Mouse (Mus musculus) gastrocnemius, postnatal 36 days (tissue): ENCODE measurements around the gene Mylip. TPM values are rescaled to one million over a fixed set of nuclear protein-coding genes. Genes with fewer than 3 reads are reported as not detected.

Experiments
- DNase-seq, 2 experiments: peaks; one replicate each; pipeline ENCODE4 v3.0.0; 2022
- intact Hi-C: fragments of 180-260 bp; cut with DNase I; formaldehyde crosslinking; loops from one replicate; pipeline ENCODE4 v1.15.1; 2025
- total RNA-seq, 2 experiments: library from RNA; stranded (reverse); gene quantifications; 2 replicates each; pipeline ENCODE4 v1.2.3; 2021

Gene Mylip
- total RNA-seq, 2 experiments from 2014 or later = 9.9 to 10.9 TPM

- peak in 1 of 2 experiments; percentile 38 for DNase-seq
- intact Hi-C loops = no loop called here
These were observed 895 bp downstream of the Mylip start for GRCm38 (mm10) chr13:45390312-45390961.

- intact Hi-C loops = no loop called here
- peak in 1 of 2 experiments; percentile 25 for DNase-seq
These were observed 1.7 kb downstream of the Mylip start for GRCm38 (mm10) chr13:45390962-45391853.

- peak; percentile 45 to 46 for DNase-seq
- intact Hi-C loops = no loop called here
These were observed 2.4 kb downstream of the Mylip start for GRCm38 (mm10) chr13:45391854-45392454.

- intact Hi-C loops = no loop called here
- no peak for DNase-seq
These were observed 4.8 kb downstream of the Mylip start for GRCm38 (mm10) chr13:45394221-45394768.

- no peak for DNase-seq
- intact Hi-C loops = no loop called here
These were observed 7.2 kb downstream of the Mylip start for GRCm38 (mm10) chr13:45396724-45397123.

DNA sequence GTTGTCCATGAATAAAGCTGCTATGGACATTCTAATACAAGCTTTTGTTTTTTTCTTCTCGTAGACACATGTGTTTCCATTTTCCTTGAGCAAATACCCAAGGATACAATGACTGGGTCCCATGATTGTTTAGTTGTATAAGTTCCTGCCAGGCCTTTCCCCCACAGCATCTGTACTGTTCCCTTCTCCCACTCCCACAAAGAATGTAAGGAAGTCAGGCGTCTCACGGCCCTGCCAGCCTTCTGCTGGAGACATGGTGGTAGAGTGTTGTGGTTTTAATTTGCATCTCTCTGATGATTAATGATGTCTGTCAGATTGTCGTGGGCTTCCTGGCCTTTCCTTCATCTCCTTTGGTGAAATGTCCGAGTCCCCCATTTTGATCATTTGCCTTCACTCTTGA is 7.7 kb downstream of the Mylip start:
- intact Hi-C loops = no loop called here
- DNase-seq = no peak

GRCm38 (mm10) chr13:45397896-45398805 is 8.6 kb downstream of the Mylip start:
- DNase-seq = no peak
- intact Hi-C loops = no loop called here

- intact Hi-C loops = no loop called here
- no peak for DNase-seq
These were observed 11.2 kb downstream of the Mylip start for GRCm38 (mm10) chr13:45400700-45401099.

DNA sequence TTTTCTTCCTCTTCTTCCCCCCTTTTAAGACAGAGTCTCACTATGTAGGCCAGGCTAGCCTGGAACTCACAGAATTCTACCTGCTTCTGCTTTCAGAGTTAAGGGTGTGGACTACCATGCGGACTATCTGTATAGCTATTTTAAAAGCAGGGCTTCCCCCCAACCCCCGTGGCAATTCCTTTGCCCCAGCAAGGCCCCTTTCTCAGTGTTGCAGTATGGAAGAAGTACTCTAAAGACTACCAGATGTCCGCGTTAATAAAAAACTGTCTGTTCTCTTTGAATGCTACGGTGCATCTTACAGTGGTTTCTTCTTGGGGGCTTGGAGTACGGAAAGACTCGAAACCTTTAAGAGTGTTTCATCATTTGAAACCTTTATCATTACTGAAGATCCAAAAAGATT is 12.3 kb downstream of the Mylip start:
- intact Hi-C loops = no loop called here
- DNase-seq = no peak

DNA sequence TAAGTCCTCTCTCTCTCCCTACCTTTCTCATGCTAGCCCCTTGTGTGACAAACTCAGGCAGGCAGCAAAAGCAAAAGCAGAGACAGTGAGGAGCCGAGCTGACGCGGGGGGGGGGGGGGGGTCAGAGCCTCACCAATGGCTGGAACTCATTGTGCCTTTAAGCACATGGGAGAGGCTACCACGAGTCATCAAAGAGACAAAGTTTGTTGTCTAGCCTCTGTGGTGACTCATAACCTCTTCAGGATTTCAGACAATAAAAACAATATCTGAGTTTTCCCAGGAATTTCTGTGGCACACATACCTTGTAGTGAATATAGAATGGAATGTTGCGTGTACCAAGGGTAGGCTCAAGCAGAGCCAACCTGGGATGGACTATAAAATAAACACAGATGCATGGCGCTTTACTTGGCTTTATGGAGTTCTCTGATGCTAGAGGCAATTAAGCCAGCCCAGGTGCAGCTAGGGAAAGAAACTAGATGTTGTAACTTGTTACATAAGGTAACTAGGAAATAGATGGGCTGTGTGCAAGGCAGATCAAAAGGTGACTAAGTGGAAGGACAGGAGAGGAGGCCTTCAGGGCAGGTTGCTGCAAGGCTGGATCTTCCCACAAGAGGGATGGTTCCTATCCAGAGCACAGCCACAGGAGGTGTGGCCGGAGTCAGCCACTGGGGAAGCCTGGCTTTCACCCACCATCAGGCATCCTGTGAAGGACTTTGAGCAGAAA is 12.9 kb downstream of the Mylip start:
- intact Hi-C loops = no loop called here
- no peak for DNase-seq

DNA sequence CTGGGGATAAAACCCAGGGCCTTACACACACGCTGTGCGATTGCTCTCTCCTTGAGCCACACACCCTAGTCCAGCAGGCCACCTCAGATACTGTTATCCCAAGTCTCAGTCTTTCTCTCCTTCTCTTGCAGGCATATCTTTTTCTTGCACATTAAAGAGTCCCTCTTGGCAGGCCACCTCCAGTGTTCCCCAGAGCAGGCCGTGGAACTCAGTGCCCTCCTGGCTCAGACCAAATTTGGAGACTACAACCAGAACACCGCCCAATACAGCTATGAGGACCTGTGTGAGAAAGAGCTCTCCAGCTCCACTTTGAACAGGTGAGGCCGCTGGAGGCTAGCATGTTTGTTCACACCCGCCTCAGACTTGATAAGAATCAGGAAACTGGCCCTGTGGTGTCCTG is 14.7 kb downstream of the Mylip start:
- no peak for DNase-seq
- intact Hi-C loops = no loop called here

GRCm38 (mm10) chr13:45405194-45405810 is 15.8 kb downstream of the Mylip start:
- intact Hi-C loops = no loop called here
- no peak for DNase-seq

- no peak for DNase-seq
- intact Hi-C loops = no loop called here
These were observed 16.7 kb downstream of the Mylip start for GRCm38 (mm10) chr13:45406289-45406688.

GRCm38 (mm10) chr13:45406703-45407102 is 17.2 kb downstream of the Mylip start:
- intact Hi-C loops = no loop called here
- DNase-seq = no peak

GRCm38 (mm10) chr13:45410936-45411335 is 21.4 kb downstream of the Mylip start:
- DNase-seq = no peak
- intact Hi-C loops = no loop called here

DNA sequence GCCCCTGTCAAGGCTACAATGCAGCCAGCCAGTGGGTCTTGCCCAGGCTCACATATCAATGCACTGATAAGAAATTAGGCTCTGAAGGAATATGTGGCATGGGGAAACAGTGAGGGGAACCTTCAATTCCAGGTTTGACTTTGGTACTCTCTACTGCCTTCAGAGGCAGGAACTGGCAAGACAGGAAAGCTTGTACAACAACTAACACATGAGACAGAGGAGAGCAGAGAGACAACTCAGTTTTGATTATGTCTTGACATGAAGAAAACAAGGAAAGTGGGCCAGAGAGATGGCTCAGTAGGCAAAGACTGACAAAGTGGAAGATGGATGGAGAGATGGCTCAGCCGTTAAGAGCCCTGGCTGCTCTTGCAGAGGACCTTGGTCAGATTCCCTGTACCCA is 23.5 kb downstream of the Mylip start:
- intact Hi-C loops = no loop called here
- no peak for DNase-seq

DNA sequence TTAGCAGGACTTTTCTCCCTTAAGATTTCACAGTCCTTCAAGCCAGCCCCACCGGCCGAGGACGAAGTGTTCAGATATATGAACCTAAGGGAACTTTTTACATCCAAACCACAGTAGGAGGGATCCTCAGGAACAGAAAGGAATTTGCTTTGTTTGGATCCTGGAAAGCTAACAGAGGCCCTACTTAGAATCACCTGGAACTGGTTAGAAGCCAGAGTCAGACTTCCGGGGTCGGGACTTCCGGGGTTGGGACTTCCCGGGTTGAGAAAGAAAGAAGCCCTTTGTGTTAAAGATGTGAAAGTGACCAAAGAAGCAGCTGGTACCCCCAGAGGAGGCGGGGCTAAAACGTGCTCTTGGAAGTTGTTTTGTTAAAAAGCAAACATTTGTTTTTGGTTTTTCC is 24.5 kb downstream of the Mylip start:
- intact Hi-C loops = no loop called here
- no peak for DNase-seq

GRCm38 (mm10) chr13:45416621-45417057 is 27.1 kb downstream of the Mylip start:
- intact Hi-C loops = loop anchor here (5.0 kb wide), 1 partner anchor 369 kb away; no protein-coding TSS in a partner anchor
- DNase-seq = no peak

DNA sequence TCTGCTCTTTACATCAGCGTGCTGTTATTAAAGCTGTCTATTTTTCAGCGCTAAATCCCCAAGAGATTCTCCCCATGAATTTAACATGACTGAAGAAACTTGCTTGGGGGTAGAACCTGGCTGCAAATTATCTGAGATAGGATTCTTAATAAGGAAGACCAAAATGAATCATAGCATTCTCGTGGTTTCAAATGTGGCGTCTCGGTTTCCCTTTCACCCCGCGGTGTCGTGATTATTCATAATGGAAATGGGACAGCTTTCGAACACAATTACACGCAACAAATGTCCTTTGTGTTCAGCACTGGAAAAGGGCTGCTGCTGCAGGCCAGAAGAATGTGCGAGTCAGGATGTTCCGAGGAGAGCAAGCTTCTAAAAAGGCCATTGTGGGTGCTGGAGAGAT is 29.4 kb downstream of the Mylip start:
- intact Hi-C loops = loop anchor here (5.0 kb wide), 1 partner anchor 372 kb away; no protein-coding TSS in a partner anchor
- DNase-seq = no peak
